Mouse (Mus musculus) hindbrain, embryonic 12.5 days (tissue): ENCODE measurements at regions not wholly inside any gene's neighbourhood (a gene's known extent, or its start where the extent isn't known, plus 50 kb on each side); places are given as distances from the start of the nearest gene placed in this dataset.

Source experiments
- ATAC-seq: fragments of 200-750 bp; cut with Nextera tagmentation; 2 replicates; pipeline ENCODE4 v1.8.0; 2017; ENCODE audit warnings: moderate TSS enrichment; ENCODE audit not compliant: low FRiP score
- H3K27ac ChIP-seq: fragments of 300-500 bp; sonication (generic); 2 replicates; pipeline ENCODE4 v1.5.1; 2016; ENCODE audit warnings: mild to moderate bottlenecking
- H3K27me3 ChIP-seq: fragments of 300-500 bp; sonication (generic); 2 replicates; pipeline ENCODE4 v1.6.1; 2016; ENCODE audit warnings: mild to moderate bottlenecking
- H3K36me3 ChIP-seq: fragments of 300-500 bp; sonication (generic); 2 replicates; pipeline ENCODE4 v1.6.1; 2016; ENCODE audit warnings: mild to moderate bottlenecking
- H3K4me1 ChIP-seq: fragments of 300-500 bp; sonication (generic); 2 replicates; pipeline ENCODE4 v1.6.1; 2016
- H3K4me2 ChIP-seq: fragments of 300-500 bp; sonication (generic); replicated peaks from 2 replicates; pipeline ENCODE4 v1.6.1; 2016; ENCODE audit warnings: mild to moderate bottlenecking
- H3K4me3 ChIP-seq: fragments of 300-500 bp; sonication (generic); 2 replicates; pipeline ENCODE4 v1.5.1; 2016; ENCODE audit warnings: mild to moderate bottlenecking
- H3K9ac ChIP-seq: fragments of 300-500 bp; sonication (generic); 2 replicates; pipeline ENCODE4 v1.6.1; 2016; ENCODE audit warnings: mild to moderate bottlenecking, moderate library complexity
- H3K9me3 ChIP-seq: fragments of 300-500 bp; sonication (generic); replicated peaks from 2 replicates; pipeline ENCODE4 v1.6.1; 2016; ENCODE audit warnings: mild to moderate bottlenecking
- WGBS: fragments of 180-500 bp; shearing (Covaris S2); methylation state at CpG from one replicate; pipeline ENCODE4 v1.1.7; 2016; 5-methylcytosine and 5-hydroxymethylcytosine counted together

DNA sequence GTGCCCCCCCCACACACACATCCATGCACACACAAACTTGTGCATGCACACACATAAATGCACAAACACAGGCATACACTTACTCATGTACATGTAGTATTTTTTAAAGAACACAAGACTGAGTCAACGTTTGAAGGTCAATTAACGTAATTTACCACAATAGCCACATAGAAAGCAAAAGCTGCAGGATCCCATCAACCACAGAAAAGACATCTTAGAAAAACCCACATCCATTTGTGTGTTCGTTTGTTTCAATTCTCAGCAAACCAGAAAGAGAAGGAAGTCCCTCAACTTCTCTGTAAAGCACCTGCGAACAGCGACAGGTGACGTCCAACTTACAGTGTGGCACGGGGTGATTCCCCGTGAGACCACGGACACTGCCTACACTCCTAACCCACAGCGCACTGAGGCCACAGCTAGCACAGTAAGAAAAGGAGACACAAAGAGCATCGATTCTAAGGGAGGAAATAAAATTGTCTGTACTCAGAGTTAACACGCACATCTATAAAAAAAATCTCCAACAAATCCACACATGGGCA, 53.8 kb downstream of the Dio3 start:
- Histone ChIP-seq H3K9ac (no peak overlapping the region), H3K4me3 (no peak overlapping the region), H3K9me3 (peaks cover 3% of the 10 kb centered on the region; the same call in 1 of the 2 replicates), H3K4me2 (no peak overlapping the region), H3K27me3 (no peaks in the 10 kb centered on the region), H3K27ac (no peak overlapping the region), H3K36me3 (no peaks in the 10 kb centered on the region), H3K4me1 (no peaks in the 10 kb centered on the region)
- no peak for ATAC-seq
- WGBS = 91% methylated on average over 12 of the region's 12 CpGs

DNA sequence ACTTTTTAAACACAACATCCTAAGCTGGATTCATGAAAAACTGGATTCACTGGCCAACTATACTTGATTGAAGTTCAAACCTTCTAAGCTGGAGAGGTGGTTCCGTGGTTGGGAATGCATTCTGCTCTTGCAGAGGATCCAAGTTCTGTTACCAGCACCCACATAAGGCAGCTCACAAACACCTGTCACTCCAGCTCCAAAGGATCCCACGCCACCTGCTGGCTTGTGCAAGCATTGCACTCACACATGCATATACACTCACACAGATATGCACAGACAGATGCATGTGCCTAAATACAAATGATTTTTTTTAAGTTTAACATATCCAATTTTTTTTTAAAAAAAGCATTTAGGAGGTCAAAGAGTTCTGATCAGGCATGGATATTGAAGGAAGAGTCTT, 55.7 kb downstream of the Dio3 start:
- H3K36me3 ChIP-seq = no peaks in the 10 kb centered on the region
- H3K4me3 ChIP-seq = no peak overlapping the region
- peaks cover 3% of the 10 kb centered on the region; the same call in 1 of the 2 replicates for H3K9me3 ChIP-seq
- H3K4me1 ChIP-seq = no peaks in the 10 kb centered on the region
- H3K27me3 ChIP-seq = no peaks in the 10 kb centered on the region
- no peak overlapping the region for H3K4me2 ChIP-seq
- ATAC-seq = no peak
- no peak overlapping the region for H3K27ac ChIP-seq
- H3K9ac ChIP-seq = no peak overlapping the region
- 78% methylated on average over 2 of the region's 2 CpGs for WGBS

DNA sequence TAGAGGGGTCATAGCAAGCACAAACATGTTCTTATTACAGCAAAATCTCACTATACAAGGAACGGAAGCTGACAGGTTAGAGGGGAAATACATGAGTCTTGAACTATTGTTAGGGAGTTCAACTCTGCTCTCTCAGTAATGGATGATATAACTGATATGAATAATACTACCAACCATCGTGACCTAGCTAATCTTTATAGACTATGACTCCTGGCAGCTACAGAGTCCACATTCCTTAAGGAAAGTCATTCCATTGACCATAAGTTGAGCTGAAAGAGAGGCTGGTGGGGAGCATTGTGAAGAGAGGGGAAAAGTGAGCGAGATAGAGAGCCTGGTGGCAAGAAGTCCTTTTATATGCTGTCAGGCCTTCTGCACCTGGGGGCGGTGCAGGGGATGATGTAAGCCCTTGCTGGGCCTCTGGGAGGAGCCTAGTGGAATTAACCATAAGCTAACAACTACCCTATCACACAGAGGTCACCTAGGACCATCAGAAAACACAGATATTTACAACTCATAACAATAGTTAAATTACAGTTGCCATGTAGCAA, 65.5 kb downstream of the Dio3 start:
- Histone ChIP-seq H3K9ac (no peak overlapping the region), H3K9me3 (no peaks in the 10 kb centered on the region), H3K36me3 (no peaks in the 10 kb centered on the region), H3K4me1 (no peaks in the 10 kb centered on the region), H3K4me2 (no peak overlapping the region), H3K4me3 (no peak overlapping the region), H3K27me3 (no peaks in the 10 kb centered on the region), H3K27ac (no peak overlapping the region)
- 83% methylated on average over 4 of the region's 4 CpGs for WGBS
- no peak for ATAC-seq

DNA sequence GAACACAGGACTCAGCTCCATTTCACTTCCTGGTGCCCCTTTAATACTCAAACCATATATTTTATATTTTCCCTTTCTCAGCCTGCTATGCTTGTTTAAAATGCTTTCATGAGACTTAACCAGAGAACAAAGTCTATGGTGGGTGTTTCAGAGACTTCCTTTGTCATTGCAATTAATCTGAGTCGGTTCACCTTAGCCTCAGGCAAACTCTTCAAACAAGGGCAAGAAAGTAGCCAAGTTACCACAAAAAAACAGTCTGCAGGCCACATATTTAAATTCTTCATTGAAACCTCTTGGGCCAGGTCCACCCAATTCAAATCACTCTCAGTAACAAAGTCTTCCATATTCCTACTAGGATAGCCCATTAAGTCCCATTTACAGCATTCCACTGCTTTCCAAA, 70.8 kb downstream of the Dio3 start:
- Histone ChIP-seq H3K4me2 (no peak overlapping the region), H3K4me1 (no peaks in the 10 kb centered on the region), H3K9me3 (no peaks in the 10 kb centered on the region), H3K27me3 (no peaks in the 10 kb centered on the region), H3K27ac (no peak overlapping the region), H3K4me3 (no peak overlapping the region), H3K9ac (no peak overlapping the region), H3K36me3 (no peaks in the 10 kb centered on the region)
- no peak for ATAC-seq
- 70% methylated on average over 1 of the region's 1 CpGs for WGBS

DNA sequence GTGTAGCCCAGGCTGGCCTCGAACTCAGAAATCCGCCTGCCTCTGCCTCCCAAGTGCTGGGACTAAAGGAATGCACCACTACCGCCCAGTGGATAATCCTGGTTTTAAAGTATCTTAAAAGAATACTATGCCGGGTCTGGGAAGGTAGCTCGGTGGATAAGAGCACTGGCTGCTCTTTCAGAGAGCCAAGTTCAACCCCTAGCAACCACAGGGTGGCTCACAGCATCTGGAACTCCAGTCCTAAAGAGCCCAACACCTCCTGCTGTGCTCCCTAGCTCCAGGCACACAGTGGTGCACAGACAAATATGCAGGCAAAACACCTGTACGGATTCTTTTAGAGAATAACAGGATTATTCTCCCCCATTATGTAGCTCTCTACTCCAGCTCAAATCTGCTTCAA, 77.0 kb downstream of the Dio3 start:
- Histone ChIP-seq H3K27me3 (no peaks in the 10 kb centered on the region), H3K4me3 (no peak overlapping the region), H3K4me2 (no peak overlapping the region), H3K9ac (no peak overlapping the region), H3K36me3 (no peaks in the 10 kb centered on the region), H3K9me3 (no peaks in the 10 kb centered on the region), H3K27ac (no peak overlapping the region), H3K4me1 (no peaks in the 10 kb centered on the region)
- ATAC-seq = no peak
- 70% methylated on average over 6 of the region's 6 CpGs for WGBS

DNA sequence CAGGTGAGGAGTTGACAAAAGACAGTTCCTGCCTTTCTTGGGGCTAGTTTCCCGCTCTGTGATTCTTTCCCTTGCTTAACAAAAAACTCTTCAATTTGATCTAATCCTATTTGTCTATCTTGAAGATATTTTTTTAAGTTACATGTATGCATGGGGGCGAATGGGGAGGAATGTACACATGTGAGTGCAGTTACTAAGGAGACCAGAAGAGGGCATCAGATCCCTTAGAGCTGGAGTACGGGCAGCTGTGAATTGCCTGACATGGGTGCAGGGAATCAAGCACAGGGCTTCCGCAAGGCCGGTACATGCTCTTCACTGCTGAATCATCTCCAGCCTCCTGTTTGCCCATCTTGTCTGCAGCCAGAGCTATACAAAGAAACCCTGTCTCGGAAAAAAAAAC, 79.8 kb upstream of the Ppp2r5c start:
- WGBS = 94% methylated on average over 6 of the region's 6 CpGs
- Histone ChIP-seq H3K9me3 (no peaks in the 10 kb centered on the region), H3K27me3 (peaks cover 3% of the 10 kb centered on the region; the same call in 1 of the 2 replicates), H3K36me3 (no peaks in the 10 kb centered on the region), H3K4me2 (no peak overlapping the region), H3K9ac (no peak overlapping the region), H3K4me1 (peaks cover 1% of the 10 kb centered on the region; the same call in 1 of the 2 replicates), H3K4me3 (no peak overlapping the region), H3K27ac (no peak overlapping the region)
- no peak for ATAC-seq

DNA sequence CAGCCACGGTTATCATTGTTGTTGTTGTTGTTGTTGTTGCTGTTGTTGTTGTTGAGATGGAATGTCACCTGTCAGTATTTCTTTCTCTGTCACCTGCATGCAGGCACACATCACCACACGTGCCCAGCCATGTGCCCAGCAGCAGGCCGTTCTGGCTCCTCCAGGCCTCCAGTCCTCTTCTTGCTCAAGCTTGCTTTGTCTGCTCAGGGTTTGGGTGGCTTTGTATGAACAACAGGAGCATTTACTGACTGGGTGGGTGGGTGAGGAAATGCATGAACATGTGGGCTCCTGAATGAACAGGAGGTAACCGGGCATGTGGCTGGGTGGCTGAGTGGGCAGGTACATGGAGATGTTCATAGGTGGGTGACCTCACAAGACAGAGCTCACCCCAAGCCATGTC, 79.1 kb upstream of the Ppp2r5c start:
- peaks cover 5% of the 10 kb centered on the region for H3K4me1 ChIP-seq

DNA sequence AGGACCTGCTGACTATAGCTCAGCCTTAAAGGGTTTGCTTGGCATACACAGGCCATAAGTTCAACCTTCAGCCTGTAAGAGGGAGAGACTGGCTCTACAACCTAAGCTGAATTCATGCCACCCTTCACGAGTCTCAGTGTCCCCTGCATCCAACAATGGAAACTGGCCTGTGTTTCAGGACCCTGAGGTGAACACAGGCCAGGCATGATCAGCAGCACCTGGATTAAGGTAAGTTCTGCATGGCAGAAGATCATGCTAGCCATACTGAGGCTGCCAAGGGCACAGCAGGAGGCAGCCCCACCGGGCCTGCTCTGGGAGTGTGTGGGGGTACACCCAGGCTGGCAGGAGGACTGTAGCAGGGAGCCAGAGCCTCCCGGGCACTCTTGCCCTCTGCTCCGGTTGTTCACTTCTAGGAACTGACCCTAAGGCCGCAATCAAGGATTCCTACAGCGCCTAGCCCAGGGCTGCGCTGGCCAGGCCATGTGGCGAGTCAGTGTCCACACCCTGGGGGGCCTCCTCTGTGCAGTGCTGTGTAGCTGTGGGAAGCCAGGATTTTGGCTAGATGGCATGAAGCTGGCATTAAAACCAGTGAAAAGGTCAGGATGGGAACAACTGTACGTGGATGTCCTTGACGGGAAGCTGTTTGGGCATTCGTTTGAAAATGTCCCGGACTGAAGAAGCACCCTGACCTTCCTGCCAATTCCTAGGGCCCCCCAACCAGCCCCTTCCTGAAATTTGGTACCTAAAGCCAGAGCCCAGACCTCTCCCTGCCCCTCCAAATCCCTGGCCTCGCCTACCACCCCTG, 74.8 kb upstream of the Ppp2r5c start:
- Histone ChIP-seq H3K4me3 (no peak overlapping the region), H3K9me3 (no peaks in the 10 kb centered on the region), H3K4me2 (no peak overlapping the region), H3K9ac (no peak overlapping the region), H3K4me1 (peaks cover 29% of the 10 kb centered on the region), H3K27ac (no peak overlapping the region), H3K27me3 (peaks cover 33% of the 10 kb centered on the region), H3K36me3 (no peaks in the 10 kb centered on the region)
- ATAC-seq = no peak
- 68% methylated on average over 13 of the region's 13 CpGs for WGBS

More for the DNA sequence above, 79.1 kb upstream of the Ppp2r5c start:
- no peak overlapping the region for H3K4me3 ChIP-seq
- H3K4me2 ChIP-seq = no peak overlapping the region
- H3K9me3 ChIP-seq = no peaks in the 10 kb centered on the region
- no peak overlapping the region for H3K9ac ChIP-seq
- no peak for ATAC-seq
- no peaks in the 10 kb centered on the region for H3K36me3 ChIP-seq
- no peak overlapping the region for H3K27ac ChIP-seq
- H3K27me3 ChIP-seq = peaks cover 7% of the 10 kb centered on the region; the same call in 1 of the 2 replicates
- WGBS = 87% methylated on average over 4 of the region's 4 CpGs

DNA sequence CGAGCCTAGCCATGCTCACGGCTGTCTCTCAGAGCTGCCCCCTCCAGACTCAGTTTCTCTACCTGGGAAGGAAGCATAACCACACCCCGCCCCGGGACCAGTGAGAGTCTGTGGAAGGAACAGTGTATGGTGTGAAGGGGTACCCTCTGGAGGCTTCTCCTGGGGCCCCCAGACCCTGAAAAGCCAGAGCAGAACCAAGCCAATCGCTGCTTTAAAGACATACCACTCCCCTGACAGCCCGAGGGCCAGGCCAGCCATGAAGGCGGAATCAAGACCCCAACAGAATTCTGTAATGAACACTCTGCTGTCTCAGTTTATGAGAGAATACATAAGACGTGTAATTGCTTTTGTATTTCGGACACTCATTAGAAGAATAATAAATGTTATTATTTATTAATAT, 73.9 kb upstream of the Ppp2r5c start:
- 41% methylated on average over 9 of the region's 9 CpGs for WGBS
- no peak overlapping the region for H3K4me3 ChIP-seq
- peak; percentile 62 for ATAC-seq
- H3K4me2 ChIP-seq = 0 out of 2 replicates have a peak overlapping the region, but pooled peaks have one; percentile 30
- no peaks in the 10 kb centered on the region for H3K9me3 ChIP-seq
- H3K27ac ChIP-seq = peak overlapping the region; percentile 37; the same call in 1 of the 2 replicates
- peaks cover 29% of the 10 kb centered on the region for H3K4me1 ChIP-seq
- no peaks in the 10 kb centered on the region for H3K36me3 ChIP-seq
- peak overlapping the region; percentile 41; the same call in 1 of the 2 replicates for H3K9ac ChIP-seq
- peaks cover 33% of the 10 kb centered on the region for H3K27me3 ChIP-seq

DNA sequence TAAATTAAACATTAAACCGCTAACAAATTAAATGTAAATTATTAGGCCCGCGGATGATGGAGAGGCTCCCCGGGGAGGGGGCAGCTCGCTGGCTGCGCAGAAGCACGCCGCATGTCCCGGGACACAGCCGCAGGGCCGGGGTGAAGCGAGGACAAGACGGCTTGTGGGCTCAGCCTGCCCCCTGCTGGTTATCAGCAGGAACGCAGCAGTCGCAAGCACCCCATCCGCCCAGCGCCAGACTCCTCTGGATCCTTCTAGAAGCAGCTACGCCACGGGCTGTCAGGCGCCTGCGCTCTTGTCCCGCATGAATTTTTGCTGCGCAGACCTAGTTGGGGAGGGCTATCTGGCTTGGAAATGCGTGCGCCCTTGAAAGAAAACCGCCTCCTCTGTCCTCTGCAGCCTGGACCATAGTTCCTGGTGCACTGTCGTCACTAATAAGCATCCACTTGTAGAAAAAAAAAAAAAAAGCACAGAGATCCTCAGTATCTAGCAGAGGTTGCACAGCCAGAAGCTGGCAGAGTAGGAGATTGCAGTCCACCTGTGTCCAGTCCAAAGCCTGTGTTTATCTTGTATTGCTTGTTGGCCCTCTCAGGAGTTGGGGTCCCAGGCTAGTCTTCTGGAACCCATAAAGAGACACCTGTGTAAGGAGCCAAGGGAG, 73.4 kb upstream of the Ppp2r5c start:
- peak; percentile 80 for ATAC-seq
- no peak overlapping the region for H3K27ac ChIP-seq
- H3K36me3 ChIP-seq = no peaks in the 10 kb centered on the region
- H3K4me3 ChIP-seq = no peak overlapping the region
- no peak overlapping the region for H3K9ac ChIP-seq
- 2% methylated on average over 27 of the region's 27 CpGs for WGBS
- peak overlapping the region; percentile 30; the same call in 1 of the 2 replicates for H3K4me2 ChIP-seq
- peaks cover 29% of the 10 kb centered on the region for H3K4me1 ChIP-seq
- H3K9me3 ChIP-seq = no peaks in the 10 kb centered on the region
- H3K27me3 ChIP-seq = peaks cover 33% of the 10 kb centered on the region

DNA sequence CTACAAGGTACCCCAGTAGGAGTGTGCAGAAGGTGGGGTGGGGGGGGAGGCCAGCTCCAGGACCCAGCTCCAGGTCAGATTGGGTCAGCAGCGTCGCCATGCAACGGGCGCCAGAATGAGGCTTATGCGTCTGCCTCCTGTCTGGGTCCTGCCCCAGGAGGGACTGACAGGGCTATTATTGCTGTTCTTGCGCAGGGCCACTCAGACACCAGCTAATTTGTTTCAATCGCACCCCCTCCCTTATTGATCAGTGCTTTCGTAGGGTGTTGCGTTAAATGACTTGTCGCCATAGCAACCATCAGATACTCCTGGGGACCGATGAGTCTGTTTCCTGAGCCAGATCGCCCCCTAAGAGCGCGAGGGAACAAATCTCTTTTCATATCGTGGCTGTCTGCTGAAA, 71.8 kb upstream of the Ppp2r5c start:
- WGBS = 3% methylated on average over 15 of the region's 15 CpGs
- H3K36me3 ChIP-seq = no peaks in the 10 kb centered on the region
- H3K4me1 ChIP-seq = peaks cover 29% of the 10 kb centered on the region
- H3K9me3 ChIP-seq = no peaks in the 10 kb centered on the region
- 0 out of 2 replicates have a peak, but pooled peaks have one; percentile 15 for ATAC-seq
- no peak overlapping the region for H3K4me3 ChIP-seq
- peak overlapping the region; percentile 33 for H3K4me2 ChIP-seq
- no peak overlapping the region for H3K9ac ChIP-seq
- peak overlapping the region; percentile 44; the same call in 1 of the 2 replicates for H3K27ac ChIP-seq
- peaks cover 33% of the 10 kb centered on the region for H3K27me3 ChIP-seq
